Mouse (Mus musculus): ENCODE measurements around the gene Ldlr.
"Not testable (repeated sequence)": the region's sequence is repeated elsewhere in the genome, so short reads cannot be mapped to it uniquely, and the experiment has no call there.

The Ldlr gene

GRCm38 (mm10) chr9:21754516-21755321 lies 31.4 kb downstream of the Ldlr start:
- no peak for DNase-seq (ENCODE audit: low read depth, low spot score)

GRCm38 (mm10) chr9:21758576-21759529 lies 35.6 kb downstream of the Ldlr start:
- no peak for DNase-seq (ENCODE audit: low read depth, low spot score)

GRCm38 (mm10) chr9:21759718-21760117 lies 36.4 kb downstream of the Ldlr start:
- DNase-seq (ENCODE audit: low read depth, low spot score) = no peak

- peak; percentile 95 for DNase-seq (ENCODE audit: low read depth, low spot score)
Observed at GRCm38 (mm10) chr9:21760155-21761088, 37.1 kb downstream of the Ldlr start, which contains the start of gene Spc24. TSS of gene Spc24 (minus strand) at chr9:21760303.

GRCm38 (mm10) chr9:21762135-21762534 lies 38.9 kb downstream of the Ldlr start:
- DNase-seq (ENCODE audit: low read depth, low spot score) = no peak

- DNase-seq (ENCODE audit: low read depth, low spot score) = no peak
Observed at GRCm38 (mm10) chr9:21764084-21764999, 41.1 kb downstream of the Ldlr start.

GRCm38 (mm10) chr9:21767896-21768295 lies 44.6 kb downstream of the Ldlr start:
- DNase-seq (ENCODE audit: low read depth, low spot score) = no peak

GRCm38 (mm10) chr9:21768511-21769411 lies 45.5 kb downstream of the Ldlr start:
- no peak for DNase-seq (ENCODE audit: low read depth, low spot score)

GRCm38 (mm10) chr9:21769558-21770183 lies 46.4 kb downstream of the Ldlr start:
- no peak for DNase-seq (ENCODE audit: low read depth, low spot score)

- DNase-seq (ENCODE audit: low read depth, low spot score) = not testable (repeated sequence)
Observed at GRCm38 (mm10) chr9:21773396-21773795, 50.1 kb downstream of the Ldlr start.

GRCm38 (mm10) chr9:21774353-21774752 lies 51.1 kb downstream of the Ldlr start:
- no peak for DNase-seq (ENCODE audit: low read depth, low spot score)

GRCm38 (mm10) chr9:21777726-21778125 lies 54.4 kb downstream of the Ldlr start:
- no peak for DNase-seq (ENCODE audit: low read depth, low spot score)

- no peak for DNase-seq (ENCODE audit: low read depth, low spot score)
Observed at GRCm38 (mm10) chr9:21781657-21782468, 58.6 kb downstream of the Ldlr start.

- DNase-seq (ENCODE audit: low read depth, low spot score) = no peak
Observed at GRCm38 (mm10) chr9:21784517-21785307, 61.4 kb downstream of the Ldlr start.

- not testable (repeated sequence) for DNase-seq (ENCODE audit: low read depth, low spot score)
Observed at GRCm38 (mm10) chr9:21786309-21786708, 63.0 kb downstream of the Ldlr start.

- no peak for DNase-seq (ENCODE audit: low read depth, low spot score)
Observed at GRCm38 (mm10) chr9:21786906-21787305, 63.6 kb downstream of the Ldlr start.

GRCm38 (mm10) chr9:21787654-21788053 lies 64.4 kb downstream of the Ldlr start:
- DNase-seq (ENCODE audit: low read depth, low spot score) = no peak

Data from retina, adult 2 months (tissue).